Mouse (Mus musculus): ENCODE measurements at regions not wholly inside any gene's neighbourhood (a gene's known extent, or its start where the extent isn't known, plus 50 kb on each side); places are given as distances from the start of the nearest gene placed in this dataset.

- DNase-seq (ENCODE audit: low spot score) (no peak), ATAC-seq (ENCODE audit: extremely low read depth, insufficient number of reproducible peaks, low FRiP score, poor library complexity, severe bottlenecking) (no peak)
- Histone ChIP-seq H3K4me3 (ENCODE audit: low read depth, low read length) (no peak overlapping the region), H3K27me3 (ENCODE audit: insufficient read depth, low read length) (no peaks in the 10 kb centered on the region), H3K9me3 (replicated peaks) (peaks cover 39% of the 10 kb centered on the region), H3K36me3 (replicated peaks) (no peaks in the 10 kb centered on the region), H3K4me1 (ENCODE audit: insufficient read depth, low read depth, low read length) (no peaks in the 10 kb centered on the region)
- TF ChIP-seq GATA1 (IDR thresholded peaks at IDR 0.05; ENCODE audit: borderline replicate concordance, low read length) (no peak), CTCF (IDR thresholded peaks at IDR 0.05; ENCODE audit: low read depth, low read length) (no peak), POLR2AphosphoS5 (IDR thresholded peaks at IDR 0.05; ENCODE audit: insufficient replicate concordance, low read depth, low read length) (no peak), GATA2 (IDR thresholded peaks at IDR 0.05; ENCODE audit: borderline replicate concordance, low read depth, low read length) (no peak), TAL1 (conservative IDR thresholded peaks at IDR 0.05; ENCODE audit: low read depth, low read length) (no peak)
Observed at GRCm38 (mm10) chr2:178821552-178821951, 391.2 kb downstream of the Cdh26 start.

- H3K4me3 ChIP-seq (ENCODE audit: low read depth, low read length), result no peak overlapping the region
- H3K4me1 ChIP-seq (ENCODE audit: insufficient read depth, low read depth, low read length), result no peaks in the 10 kb centered on the region
- no peaks in the 10 kb centered on the region for H3K27me3 ChIP-seq (ENCODE audit: insufficient read depth, low read length)
- no peak for DNase-seq (ENCODE audit: low spot score)
- H3K36me3 ChIP-seq (replicated peaks), result no peaks in the 10 kb centered on the region
- TF ChIP-seq CTCF (IDR thresholded peaks at IDR 0.05; ENCODE audit: low read depth, low read length) (no peak), TAL1 (conservative IDR thresholded peaks at IDR 0.05; ENCODE audit: low read depth, low read length) (no peak), GATA2 (IDR thresholded peaks at IDR 0.05; ENCODE audit: borderline replicate concordance, low read depth, low read length) (no peak), POLR2AphosphoS5 (IDR thresholded peaks at IDR 0.05; ENCODE audit: insufficient replicate concordance, low read depth, low read length) (no peak), GATA1 (IDR thresholded peaks at IDR 0.05; ENCODE audit: borderline replicate concordance, low read length) (no peak)
- peaks cover 75% of the 10 kb centered on the region for H3K9me3 ChIP-seq (replicated peaks)
- no peak for ATAC-seq (ENCODE audit: extremely low read depth, insufficient number of reproducible peaks, low FRiP score, poor library complexity, severe bottlenecking)
Observed at GRCm38 (mm10) chr2:178830313-178830712, 400.0 kb downstream of the Cdh26 start.

GRCm38 (mm10) chr2:178834986-178835385 is 404.7 kb downstream of the Cdh26 start:
- DNase-seq (ENCODE audit: low spot score) (no peak), ATAC-seq (ENCODE audit: extremely low read depth, insufficient number of reproducible peaks, low FRiP score, poor library complexity, severe bottlenecking) (no peak)
- Histone ChIP-seq H3K4me1 (ENCODE audit: insufficient read depth, low read depth, low read length) (no peaks in the 10 kb centered on the region), H3K9me3 (replicated peaks) (peaks cover 83% of the 10 kb centered on the region), H3K4me3 (ENCODE audit: low read depth, low read length) (no peak overlapping the region), H3K36me3 (replicated peaks) (no peaks in the 10 kb centered on the region), H3K27me3 (ENCODE audit: insufficient read depth, low read length) (no peaks in the 10 kb centered on the region)
- TF ChIP-seq GATA1 (IDR thresholded peaks at IDR 0.05; ENCODE audit: borderline replicate concordance, low read length) (no peak), POLR2AphosphoS5 (IDR thresholded peaks at IDR 0.05; ENCODE audit: insufficient replicate concordance, low read depth, low read length) (no peak), GATA2 (IDR thresholded peaks at IDR 0.05; ENCODE audit: borderline replicate concordance, low read depth, low read length) (no peak), TAL1 (conservative IDR thresholded peaks at IDR 0.05; ENCODE audit: low read depth, low read length) (no peak), CTCF (IDR thresholded peaks at IDR 0.05; ENCODE audit: low read depth, low read length) (no peak)

GRCm38 (mm10) chr2:178838571-178838970 is 408.2 kb downstream of the Cdh26 start:
- peaks cover 86% of the 10 kb centered on the region for H3K9me3 ChIP-seq (replicated peaks)
- H3K4me3 ChIP-seq (ENCODE audit: low read depth, low read length), result no peak overlapping the region
- ATAC-seq (ENCODE audit: extremely low read depth, insufficient number of reproducible peaks, low FRiP score, poor library complexity, severe bottlenecking), result no peak
- TF ChIP-seq POLR2AphosphoS5 (IDR thresholded peaks at IDR 0.05; ENCODE audit: insufficient replicate concordance, low read depth, low read length) (no peak), CTCF (IDR thresholded peaks at IDR 0.05; ENCODE audit: low read depth, low read length) (no peak), TAL1 (conservative IDR thresholded peaks at IDR 0.05; ENCODE audit: low read depth, low read length) (no peak), GATA2 (IDR thresholded peaks at IDR 0.05; ENCODE audit: borderline replicate concordance, low read depth, low read length) (no peak), GATA1 (IDR thresholded peaks at IDR 0.05; ENCODE audit: borderline replicate concordance, low read length) (no peak)
- no peaks in the 10 kb centered on the region for H3K27me3 ChIP-seq (ENCODE audit: insufficient read depth, low read length)
- no peaks in the 10 kb centered on the region for H3K36me3 ChIP-seq (replicated peaks)
- no peaks in the 10 kb centered on the region for H3K4me1 ChIP-seq (ENCODE audit: insufficient read depth, low read depth, low read length)
- no peak for DNase-seq (ENCODE audit: low spot score)

- no peaks in the 10 kb centered on the region for H3K36me3 ChIP-seq (replicated peaks)
- H3K9me3 ChIP-seq (replicated peaks), result peaks cover 89% of the 10 kb centered on the region
- no peaks in the 10 kb centered on the region for H3K27me3 ChIP-seq (ENCODE audit: insufficient read depth, low read length)
- DNase-seq (ENCODE audit: low spot score), result no peak
- no peak overlapping the region for H3K4me3 ChIP-seq (ENCODE audit: low read depth, low read length)
- no peak for TF ChIP-seq GATA1 (IDR thresholded peaks at IDR 0.05; ENCODE audit: borderline replicate concordance, low read length)
- TF ChIP-seq POLR2AphosphoS5 (IDR thresholded peaks at IDR 0.05; ENCODE audit: insufficient replicate concordance, low read depth, low read length), result no peak
- no peak for TF ChIP-seq GATA2 (IDR thresholded peaks at IDR 0.05; ENCODE audit: borderline replicate concordance, low read depth, low read length)
- TF ChIP-seq TAL1 (conservative IDR thresholded peaks at IDR 0.05; ENCODE audit: low read depth, low read length), result no peak
- TF ChIP-seq CTCF (IDR thresholded peaks at IDR 0.05; ENCODE audit: low read depth, low read length), result no peak
- no peaks in the 10 kb centered on the region for H3K4me1 ChIP-seq (ENCODE audit: insufficient read depth, low read depth, low read length)
- no peak for ATAC-seq (ENCODE audit: extremely low read depth, insufficient number of reproducible peaks, low FRiP score, poor library complexity, severe bottlenecking)
Observed at GRCm38 (mm10) chr2:178840975-178841374, 410.6 kb downstream of the Cdh26 start.

- DNase-seq (ENCODE audit: low spot score) (no peak), ATAC-seq (ENCODE audit: extremely low read depth, insufficient number of reproducible peaks, low FRiP score, poor library complexity, severe bottlenecking) (no peak)
- TF ChIP-seq GATA1 (IDR thresholded peaks at IDR 0.05; ENCODE audit: borderline replicate concordance, low read length) (no peak), GATA2 (IDR thresholded peaks at IDR 0.05; ENCODE audit: borderline replicate concordance, low read depth, low read length) (no peak), CTCF (IDR thresholded peaks at IDR 0.05; ENCODE audit: low read depth, low read length) (no peak), TAL1 (conservative IDR thresholded peaks at IDR 0.05; ENCODE audit: low read depth, low read length) (no peak), POLR2AphosphoS5 (IDR thresholded peaks at IDR 0.05; ENCODE audit: insufficient replicate concordance, low read depth, low read length) (no peak)
- Histone ChIP-seq H3K9me3 (replicated peaks) (peaks cover 88% of the 10 kb centered on the region), H3K4me3 (ENCODE audit: low read depth, low read length) (no peak overlapping the region), H3K36me3 (replicated peaks) (no peaks in the 10 kb centered on the region), H3K4me1 (ENCODE audit: insufficient read depth, low read depth, low read length) (no peaks in the 10 kb centered on the region), H3K27me3 (ENCODE audit: insufficient read depth, low read length) (no peaks in the 10 kb centered on the region)
Observed at GRCm38 (mm10) chr2:178842595-178842994, 412.3 kb downstream of the Cdh26 start.
